Mouse (Mus musculus): ENCODE data around the gene Ccdc117.

- TF ChIP-seq EP300 (IDR thresholded peaks at IDR 0.05; ENCODE audit: low read depth) (no peak), CTCF (IDR thresholded peaks at IDR 0.05; ENCODE audit: low read depth) (no peak)
Observed at GRCm38 (mm10) chr11:5568082-5568481, 26.1 kb upstream of the Ccdc117 start.

All from heart, postnatal 0 days (tissue).